Mouse (Mus musculus) limb, embryonic 14.5 days (tissue): ENCODE results near the gene Gpatch2. TPM values are rescaled to one million over a fixed set of nuclear protein-coding genes. Genes with fewer than 3 reads are reported as not detected.
A peak's percentile ranks its signal among the peaks of the same experiment; 100 is the strongest.

Source experiments
- ATAC-seq: fragments of 200-750 bp; cut with Nextera tagmentation; 2 replicates; pipeline ENCODE4 v1.8.0; 2017; ENCODE audit warnings: low read depth, moderate number of reproducible peaks, moderate TSS enrichment; ENCODE audit not compliant: low FRiP score
- DNase-seq: peaks from one replicate; pipeline ENCODE4 v3.0.0-alpha.2; 2015; ENCODE audit warnings: low spot score
- H3K27ac ChIP-seq: fragments of 300-500 bp; sonication (generic); replicated peaks from 2 replicates; pipeline ENCODE4 v1.5.1; 2014; ENCODE audit warnings: low read depth, mild to moderate bottlenecking, low read length, moderate library complexity, mixed read lengths
- H3K27me3 ChIP-seq: fragments of 300-500 bp; sonication (generic); 2 replicates; pipeline ENCODE4 v1.6.1; 2014; ENCODE audit warnings: low read length, mixed read lengths; ENCODE audit not compliant: control insufficient read depth, insufficient read depth
- H3K36me3 ChIP-seq: fragments of 300-500 bp; sonication (generic); 2 replicates; pipeline ENCODE4 v1.6.1; 2014; ENCODE audit warnings: mild to moderate bottlenecking, low read length, moderate library complexity, mixed read lengths; ENCODE audit not compliant: control insufficient read depth, insufficient read depth
- H3K4me1 ChIP-seq: fragments of 300-500 bp; sonication (generic); 2 replicates; pipeline ENCODE4 v1.6.1; 2014; ENCODE audit warnings: antibody characterized with exemption, low read length, mixed read lengths; ENCODE audit not compliant: control insufficient read depth, insufficient read depth
- H3K4me2 ChIP-seq: fragments of 300-500 bp; sonication (generic); replicated peaks from 2 replicates; pipeline ENCODE4 v1.6.1; 2014; ENCODE audit warnings: low read depth, mild to moderate bottlenecking, low read length, moderate library complexity; ENCODE audit not compliant: severe bottlenecking
- H3K4me3 ChIP-seq: fragments of 300-500 bp; sonication (generic); replicated peaks from 2 replicates; pipeline ENCODE4 v1.5.1; 2014; ENCODE audit warnings: low read length
- H3K9ac ChIP-seq: fragments of 300-500 bp; sonication (generic); 2 replicates; pipeline ENCODE4 v1.6.1; 2014; ENCODE audit warnings: mild to moderate bottlenecking, low read depth, low read length, moderate library complexity; ENCODE audit not compliant: severe bottlenecking
- H3K9me3 ChIP-seq: fragments of 300-500 bp; sonication (generic); 2 replicates; pipeline ENCODE4 v1.6.1; 2016; ENCODE audit warnings: low read length; ENCODE audit not compliant: control insufficient read depth
- POLR2A ChIP-seq: fragments of 200-500 bp; IDR thresholded peaks from 2 replicates; pipeline ENCODE4 v1.8.0; 2012; ENCODE audit warnings: inconsistent platforms, mild to moderate bottlenecking, moderate library complexity, borderline replicate concordance; ENCODE audit not compliant: insufficient read depth, insufficient read length; ENCODE audit errors: extremely low read depth
- WGBS: fragments of 180-500 bp; shearing (Covaris S2); extraction: QIAGEN DNeasy Blood & Tissue Kit; methylation state at CpG from one replicate; pipeline ENCODE4 v1.1.7; 2014; 5-methylcytosine and 5-hydroxymethylcytosine counted together
- polyA plus RNA-seq, 2 experiments: library from polyadenylated mRNA; depleted of rRNA in 1 of 2; stranded (reverse) in 1 of 2; unstranded in 1 of 2; fragments of >200 nt; fragmentation: Nextera tagmentation in 1 of 2; extraction: Ambion mirVana in 1 of 2; gene quantifications; 2 replicates each; pipeline versions ENCODE4 v1.2.1 to v1.2.3; 2012 to 2014

The Gpatch2 gene
- polyA plus RNA-seq, 2 experiments, result 17.7 to 17.8 TPM

DNA sequence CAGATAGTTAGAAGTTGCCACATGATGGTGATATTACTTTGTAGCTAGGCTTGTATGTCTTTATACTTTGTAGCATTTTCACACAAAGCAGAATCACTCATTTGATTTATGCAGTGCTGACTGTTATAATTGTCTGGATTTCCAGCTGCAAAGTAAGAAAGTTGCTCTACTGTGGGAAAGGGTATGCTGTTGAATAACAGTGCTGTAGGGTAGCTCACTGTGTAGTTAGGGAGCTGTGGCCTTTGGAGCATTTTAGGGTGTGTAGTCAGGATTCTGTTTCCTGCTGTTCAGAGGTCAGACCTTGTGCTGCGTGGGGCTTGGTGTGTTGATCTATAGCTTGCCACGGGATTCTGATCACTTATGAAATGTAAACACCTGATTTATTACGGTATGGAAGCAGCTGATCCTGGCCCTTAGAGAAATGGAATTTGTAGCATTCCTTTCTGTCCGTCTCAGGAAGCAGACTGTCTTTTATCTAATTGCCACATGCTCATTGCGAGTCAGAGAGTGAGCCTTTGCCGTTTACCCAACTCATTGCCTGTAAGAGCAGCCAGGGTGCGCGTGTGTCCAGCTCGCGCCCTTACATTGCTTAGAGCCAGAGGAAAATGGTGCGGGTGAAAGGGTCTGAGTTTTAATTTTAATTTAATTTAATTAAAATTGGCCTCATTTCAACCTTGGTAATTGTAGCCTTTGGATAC lies 11.2 kb downstream of the Gpatch2 start:
- H3K4me3 ChIP-seq, result no peak overlapping the region
- no peak overlapping the region for H3K27ac ChIP-seq
- H3K4me1 ChIP-seq, result no peaks in the 10 kb centered on the region
- no peaks in the 10 kb centered on the region for H3K27me3 ChIP-seq
- DNase-seq, result no peak
- no peak for ATAC-seq
- WGBS, result 76% methylated on average over 11 of the region's 11 CpGs
- no peak for TF ChIP-seq POLR2A
- H3K4me2 ChIP-seq, result no peak overlapping the region
- peaks cover 20% of the 10 kb centered on the region for H3K36me3 ChIP-seq
- no peak overlapping the region for H3K9ac ChIP-seq
- H3K9me3 ChIP-seq, result no peaks in the 10 kb centered on the region

DNA sequence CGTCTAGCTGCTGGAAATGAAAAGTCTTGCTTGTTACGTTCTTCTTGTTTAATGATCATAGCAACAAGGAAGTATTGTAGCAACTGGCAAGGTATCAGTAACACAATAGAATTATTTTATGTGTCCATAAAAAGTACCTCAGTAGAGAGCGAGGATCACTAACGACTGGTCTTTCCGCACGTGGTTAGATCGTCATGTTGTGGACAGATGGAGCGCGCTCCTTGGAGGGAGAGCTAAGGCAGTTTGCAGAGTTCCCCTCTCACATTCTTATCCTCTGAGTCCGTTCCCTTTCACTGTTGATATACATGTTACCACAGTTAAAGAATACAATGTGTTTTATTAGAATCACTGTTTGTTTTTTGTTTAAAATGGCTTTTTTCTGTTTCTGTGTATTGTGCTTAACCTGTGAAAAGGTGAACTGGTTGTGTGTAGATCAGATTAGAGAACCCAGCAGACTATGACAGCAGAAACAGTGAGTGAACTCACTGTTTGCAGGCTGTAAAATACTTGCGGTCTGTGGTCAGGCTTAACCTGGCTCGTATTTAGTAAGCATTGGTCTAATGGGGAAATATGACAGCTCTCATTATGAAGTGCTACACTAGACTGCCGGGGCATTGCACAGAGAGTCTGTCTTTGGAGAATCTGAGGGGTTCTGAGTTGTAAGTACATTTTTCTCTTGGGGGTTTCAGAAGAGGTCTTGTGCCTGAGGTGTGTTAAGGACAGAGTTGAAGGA lies 13.3 kb downstream of the Gpatch2 start:
- Histone ChIP-seq H3K27me3 (no peaks in the 10 kb centered on the region), H3K27ac (no peak overlapping the region), H3K36me3 (peaks cover 30% of the 10 kb centered on the region), H3K9me3 (no peaks in the 10 kb centered on the region), H3K9ac (no peak overlapping the region), H3K4me3 (no peak overlapping the region), H3K4me2 (no peak overlapping the region), H3K4me1 (no peaks in the 10 kb centered on the region)
- TF ChIP-seq POLR2A, result no peak
- WGBS, result 52% methylated on average over 13 of the region's 13 CpGs
- DNase-seq (peak; percentile 12), ATAC-seq (peak; percentile 50; the same call in 1 of the 2 replicates)

DNA sequence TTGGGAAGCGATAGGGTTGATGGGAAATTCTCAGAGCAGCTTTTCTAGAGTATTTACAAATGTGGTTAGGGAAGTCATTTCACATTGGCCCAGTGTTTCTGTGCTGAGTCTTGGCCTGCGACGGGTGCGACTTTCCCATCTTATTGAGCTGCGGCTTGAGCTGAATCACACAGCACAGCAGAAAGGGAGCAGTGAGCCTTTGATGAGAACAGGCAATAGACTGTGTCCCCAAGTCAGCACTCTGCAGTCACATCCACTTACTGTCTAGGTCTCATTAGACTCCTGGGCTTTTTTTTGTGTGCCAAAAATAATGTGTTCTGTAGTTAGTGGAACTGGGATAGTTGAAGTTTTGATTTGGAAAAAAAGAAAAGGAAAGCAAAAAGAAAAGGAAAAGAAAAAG lies 14.9 kb downstream of the Gpatch2 start:
- no peak for ATAC-seq
- TF ChIP-seq POLR2A, result no peak
- Histone ChIP-seq H3K27ac (no peak overlapping the region), H3K9ac (no peak overlapping the region), H3K4me3 (no peak overlapping the region), H3K9me3 (no peaks in the 10 kb centered on the region), H3K36me3 (peaks cover 32% of the 10 kb centered on the region), H3K4me1 (no peaks in the 10 kb centered on the region), H3K4me2 (no peak overlapping the region), H3K27me3 (no peaks in the 10 kb centered on the region)
- no peak for DNase-seq
- 89% methylated on average over 5 of the region's 5 CpGs for WGBS

DNA sequence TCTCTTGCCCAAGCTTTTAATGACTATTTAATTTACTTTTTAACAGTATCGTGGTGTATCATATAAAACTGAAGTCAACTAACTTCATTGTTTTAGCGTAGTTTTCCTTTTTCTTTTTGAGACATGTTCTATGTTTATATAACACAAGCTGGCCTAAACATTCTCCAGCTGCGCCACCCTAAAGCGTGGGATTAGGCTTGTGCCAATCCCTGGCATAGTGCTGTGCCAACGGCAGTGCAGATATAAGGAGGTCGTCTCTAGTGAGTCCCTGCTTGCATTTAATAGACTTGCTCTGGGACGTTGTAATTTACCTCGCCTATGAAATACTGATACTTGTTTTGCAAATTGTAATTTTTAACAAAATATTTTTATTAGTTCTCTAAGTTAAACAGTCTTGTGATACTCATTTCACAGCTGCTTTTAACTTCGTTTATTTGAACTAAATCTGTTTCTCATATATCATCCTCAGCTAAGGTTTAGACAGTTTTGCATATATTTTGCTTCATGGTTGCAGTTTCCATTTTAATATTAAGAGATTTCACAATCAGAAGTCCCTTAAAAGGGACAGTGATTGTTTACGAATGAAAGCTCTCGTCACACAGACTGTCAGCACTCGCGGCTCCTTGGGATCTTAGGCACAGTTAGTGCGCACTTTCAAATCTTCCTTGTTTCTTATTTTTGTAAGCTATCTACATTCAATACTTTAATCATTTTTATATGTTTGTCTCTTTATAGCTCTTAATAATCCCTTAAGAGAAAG lies 17.1 kb downstream of the Gpatch2 start:
- H3K9ac ChIP-seq, result no peak overlapping the region
- H3K9me3 ChIP-seq, result no peaks in the 10 kb centered on the region
- no peak overlapping the region for H3K27ac ChIP-seq
- H3K27me3 ChIP-seq, result no peaks in the 10 kb centered on the region
- 80% methylated on average over 14 of the region's 14 CpGs for WGBS
- no peak overlapping the region for H3K4me3 ChIP-seq
- ATAC-seq (no peak), DNase-seq (no peak)
- no peak for TF ChIP-seq POLR2A
- no peak overlapping the region for H3K4me2 ChIP-seq
- H3K4me1 ChIP-seq, result no peaks in the 10 kb centered on the region
- peaks cover 22% of the 10 kb centered on the region for H3K36me3 ChIP-seq

DNA sequence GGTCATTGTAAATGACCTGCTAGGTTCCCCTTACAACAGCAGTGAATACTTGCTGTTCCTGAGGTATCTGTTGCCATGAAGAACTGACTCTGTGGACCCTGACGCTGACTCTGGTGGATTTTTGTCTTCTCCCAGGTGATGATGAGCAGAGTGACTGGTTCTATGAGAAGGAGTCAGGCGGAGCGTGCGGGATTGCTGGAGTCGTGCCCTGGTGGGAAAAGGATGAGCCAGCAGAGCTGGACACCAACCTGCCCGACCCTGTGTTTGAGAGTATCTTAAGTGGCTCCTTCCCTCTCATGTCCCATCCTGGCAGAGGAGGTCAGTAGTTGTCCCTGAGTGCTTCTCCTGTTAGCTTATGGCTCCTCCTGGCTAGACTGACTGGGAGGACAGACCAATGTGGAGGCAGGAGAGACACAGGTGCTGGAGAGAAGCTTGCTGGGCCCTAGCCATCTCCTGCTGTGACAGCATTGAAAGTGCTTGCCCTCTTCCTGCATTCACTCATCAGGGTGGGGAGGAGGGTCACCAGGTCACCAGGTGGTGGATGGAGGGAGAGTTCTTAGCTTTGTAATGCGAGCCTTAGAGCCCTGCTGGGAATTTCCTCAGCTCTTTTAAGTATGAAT lies 17.8 kb downstream of the Gpatch2 start:
- H3K27me3 ChIP-seq, result no peaks in the 10 kb centered on the region
- no peak overlapping the region for H3K4me3 ChIP-seq
- TF ChIP-seq POLR2A, result no peak
- no peak overlapping the region for H3K27ac ChIP-seq
- WGBS, result 63% methylated on average over 7 of the region's 7 CpGs
- H3K4me2 ChIP-seq, result no peak overlapping the region
- H3K4me1 ChIP-seq, result no peaks in the 10 kb centered on the region
- ATAC-seq, result no peak
- no peaks in the 10 kb centered on the region for H3K9me3 ChIP-seq
- no peak overlapping the region for H3K9ac ChIP-seq
- no peak for DNase-seq
- H3K36me3 ChIP-seq, result peaks cover 22% of the 10 kb centered on the region
